10 mouse cellular contexts compared by ENCODE assay signal in the genomic region with DNA sequence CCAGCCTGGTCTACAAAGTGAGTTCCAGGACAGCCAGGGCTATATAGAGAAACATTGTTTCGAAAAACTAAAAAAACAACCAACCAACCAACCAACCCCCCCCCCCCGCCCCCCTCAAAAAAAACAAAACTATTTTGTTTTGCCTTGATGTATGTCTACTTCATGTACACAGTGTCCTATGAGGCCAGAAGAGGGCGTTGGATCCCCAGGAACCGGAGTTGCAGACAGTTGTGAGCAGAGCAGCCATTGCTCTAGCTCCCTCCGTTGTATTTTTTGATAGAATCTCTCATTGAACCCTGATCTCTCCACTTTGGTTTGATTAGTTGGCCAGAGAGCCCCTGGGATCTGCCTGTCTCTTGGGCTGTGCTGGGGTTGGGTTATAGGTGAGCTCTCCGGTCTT. TPM values are rescaled to one million over a fixed set of nuclear protein-coding genes. Genes with fewer than 3 reads are reported as not detected.
A peak's percentile ranks its signal among the peaks of the same experiment; 100 is the strongest.
DNase-seq lines count a peak whose midpoint lies in the region; ATAC-seq and TF ChIP-seq lines count a peak whose summit lies in the region.
"Had no signal": no experiment of that assay in that cellular context is flagged by ENCODE, and none has a peak within 500 bp of the region (broad histone marks: within the 10 kb centered on the region; RNA-seq: fewer than 3 reads in every experiment).

No protein-coding gene starts in this region.

- peak overlapping the region; percentile 21 for H3K27ac ChIP-seq in gastrocnemius, adult 2 months
- H3K27ac ChIP-seq in liver, embryonic 14.5 days: no peak overlapping the region
- no peak overlapping the region for H3K27ac ChIP-seq in liver, embryonic 11.5 days (ENCODE audit: low read depth, low read length)
- no peak overlapping the region for H3K27ac ChIP-seq in cortical plate, adult 2 months (ENCODE audit: insufficient read depth, low read length)

- 68% methylated on average over 6 of the region's 6 CpGs for WGBS in liver, embryonic 14.5 days (ENCODE audit: insufficient replicate concordance)
- 84% methylated on average over 6 of the region's 6 CpGs for WGBS in liver, embryonic 11.5 days

- no peak for TF ChIP-seq POLR2A in cortical plate, adult 2 months (IDR thresholded peaks at IDR 0.05; ENCODE audit: extremely low read depth, insufficient read depth, low read length)

- no peak for DNase-seq in gastrocnemius, adult 2 months
- no peak for DNase-seq in gastrocnemius, postnatal 25 days
- DNase-seq in liver, embryonic 14.5 days (ENCODE audit: low read depth in 3 of 3, low spot score in 3 of 3): no peak
- no peak for DNase-seq in liver, embryonic 11.5 days (ENCODE audit: low spot score)
- no peak for DNase-seq in urinary bladder, adult 2 months (ENCODE audit: low spot score)

- H3K4me3 ChIP-seq in gastrocnemius, adult 2 months: no peak overlapping the region
- H3K4me3 ChIP-seq in liver, embryonic 14.5 days (ENCODE audit: insufficient read depth in 1 of 2, low read depth in 2 of 2, low read length in 2 of 2): no peak overlapping the region
- no peak overlapping the region for H3K4me3 ChIP-seq in liver, embryonic 11.5 days (ENCODE audit: low read depth, low read length)
- no peak overlapping the region for H3K4me3 ChIP-seq in E14TG2a.4 (replicated peaks; ENCODE audit: low read length)
- H3K4me3 ChIP-seq in cortical plate, adult 2 months (ENCODE audit: insufficient read depth, low read length): no peak overlapping the region
- H3K4me3 ChIP-seq: limb, embryonic 15.5 days; megakaryocyte, embryonic 14.5 days; myocyte had no signal

- no peaks in the 10 kb centered on the region for H3K36me3 ChIP-seq in liver, embryonic 14.5 days (replicated peaks; ENCODE audit: control insufficient read depth, insufficient read depth, low read depth)
- H3K36me3 ChIP-seq in liver, embryonic 11.5 days (ENCODE audit: control insufficient read depth, insufficient read depth, low read length): peaks cover 6% of the 10 kb centered on the region; the same call in 1 of the 2 replicates
- H3K36me3 ChIP-seq in E14TG2a.4 (ENCODE audit: insufficient read depth, low read length): peaks cover 59% of the 10 kb centered on the region

- no peak overlapping the region for H3K9ac ChIP-seq in liver, embryonic 14.5 days (replicated peaks)
- H3K9ac ChIP-seq in liver, embryonic 11.5 days (ENCODE audit: low read depth, low read length): no peak overlapping the region
- H3K9ac ChIP-seq: limb, embryonic 15.5 days had no signal

- no peaks in the 10 kb centered on the region for H3K9me3 ChIP-seq in liver, embryonic 14.5 days (ENCODE audit: control insufficient read depth, low read length)
- H3K9me3 ChIP-seq in liver, embryonic 11.5 days (ENCODE audit: control insufficient read depth, low read length): no peaks in the 10 kb centered on the region
- H3K9me3 ChIP-seq in E14TG2a.4 (ENCODE audit: low read length): no peaks in the 10 kb centered on the region
- H3K9me3 ChIP-seq: limb, embryonic 15.5 days; megakaryocyte, embryonic 14.5 days had no signal

- H3K27me3 ChIP-seq in liver, embryonic 14.5 days (ENCODE audit: control insufficient read depth, insufficient read depth, low read length): no peaks in the 10 kb centered on the region
- H3K27me3 ChIP-seq in liver, embryonic 11.5 days (replicated peaks; ENCODE audit: control insufficient read depth, insufficient read depth, low read length): no peaks in the 10 kb centered on the region
- H3K27me3 ChIP-seq in E14TG2a.4 (ENCODE audit: insufficient read depth, low read length): no peaks in the 10 kb centered on the region
- H3K27me3 ChIP-seq: limb, embryonic 15.5 days; megakaryocyte, embryonic 14.5 days had no signal

- TF ChIP-seq EP300 in liver, embryonic 14.5 days (IDR thresholded peaks at IDR 0.05; ENCODE audit: low read depth): no peak

- ATAC-seq in liver, embryonic 14.5 days (ENCODE audit: insufficient read depth): no peak
- no peak for ATAC-seq in liver, embryonic 11.5 days (replicated peaks; ENCODE audit: low FRiP score)

- no peak overlapping the region for H3K4me2 ChIP-seq in liver, embryonic 14.5 days (ENCODE audit: low read depth)
- H3K4me2 ChIP-seq in liver, embryonic 11.5 days: no peak overlapping the region
- H3K4me2 ChIP-seq: limb, embryonic 15.5 days had no signal

- intact Hi-C loops in gastrocnemius, adult 2 months (cut with DNase I): loop anchor here (5.0 kb wide), 1 partner anchor 38 kb away; no protein-coding TSS in a partner anchor

- peak; percentile 20; the same call in 1 of the 2 replicates for TF ChIP-seq CTCF in gastrocnemius, adult 2 months (IDR thresholded peaks at IDR 0.05)
- TF ChIP-seq CTCF in liver, embryonic 14.5 days (IDR thresholded peaks at IDR 0.05; ENCODE audit: low read depth): peak; percentile 29; the same call in 1 of the 2 replicates
- peak; percentile 24; the same call in 1 of the 2 replicates for TF ChIP-seq CTCF in E14TG2a.4 (conservative IDR thresholded peaks at IDR 0.05; ENCODE audit: low read length)
- 0 out of 2 replicates have a peak, but pooled peaks have one; percentile 20 for TF ChIP-seq CTCF in cortical plate, adult 2 months (IDR thresholded peaks at IDR 0.05; ENCODE audit: extremely low read depth, insufficient read depth, low read length)

- H3K4me1 ChIP-seq in liver, embryonic 14.5 days (replicated peaks; ENCODE audit: control insufficient read depth in 2 of 2, insufficient read depth in 2 of 2, low read length in 1 of 2): peaks cover 0 to 5% of the 10 kb centered on the region in 2 experiments; a peak in 2 of 4 replicates
- H3K4me1 ChIP-seq in liver, embryonic 11.5 days (replicated peaks; ENCODE audit: control insufficient read depth, insufficient read depth, low read length): no peaks in the 10 kb centered on the region
- H3K4me1 ChIP-seq in E14TG2a.4 (replicated peaks; ENCODE audit: low read depth, low read length): peaks cover 72% of the 10 kb centered on the region
- H3K4me1 ChIP-seq in cortical plate, adult 2 months (ENCODE audit: control insufficient read depth, insufficient read depth, low read length): peaks cover 7% of the 10 kb centered on the region

RNA-seq across cellular contexts. Expression of a gene that starts 7.7 kb away (rescaled TPM):
- total RNA-seq in gastrocnemius, adult 2 months (2021): 10 to 100 TPM; 30.8 to 31.4 TPM
- 10 to 100 TPM; 20.1 to 20.8 TPM for total RNA-seq in gastrocnemius, postnatal 25 days (2021)
- 2.6 and 2.9 TPM in 2 replicates for polyA plus RNA-seq in liver, embryonic 14.5 days (2012; rRNA removed)
- polyA plus RNA-seq in liver, embryonic 14.5 days (2014; fragmentation: Nextera tagmentation; extraction: Ambion mirVana): 10.1 and 12.7 TPM in 2 replicates
- 33.8 and 42.9 TPM in 2 replicates for polyA plus RNA-seq in liver, embryonic 11.5 days (2014; fragmentation: Nextera tagmentation; extraction: Ambion mirVana)
- polyA plus RNA-seq in cortical plate, adult 2 months (2012; rRNA removed): 29.2 and 30.5 TPM in 2 replicates
- 13.2 and 15.4 TPM in 2 replicates for polyA plus RNA-seq in urinary bladder, adult 2 months (2012; rRNA removed)

RNA-seq across cellular contexts. Expression of a gene that starts 23.9 kb away (rescaled TPM):
- total RNA-seq in gastrocnemius, adult 2 months (2021): 100 to 1,000 TPM; 119 TPM
- total RNA-seq in gastrocnemius, postnatal 25 days (2021): 10 to 100 TPM; 95.5 to 96.8 TPM
- polyA plus RNA-seq in liver, embryonic 14.5 days (2012; rRNA removed): 46.5 and 69.5 TPM in 2 replicates
- 207 and 223 TPM in 2 replicates for polyA plus RNA-seq in liver, embryonic 14.5 days (2014; fragmentation: Nextera tagmentation; extraction: Ambion mirVana)
- 485 and 514 TPM in 2 replicates for polyA plus RNA-seq in liver, embryonic 11.5 days (2014; fragmentation: Nextera tagmentation; extraction: Ambion mirVana)
- 131 and 146 TPM in 2 replicates for polyA plus RNA-seq in cortical plate, adult 2 months (2012; rRNA removed)
- polyA plus RNA-seq in urinary bladder, adult 2 months (2012; rRNA removed): 131 and 161 TPM in 2 replicates

RNA-seq across cellular contexts. Expression of a gene that starts 59.9 kb away (rescaled TPM):
- total RNA-seq in gastrocnemius, adult 2 months (2021): 10 to 100 TPM; 75.3 to 83.5 TPM
- total RNA-seq in gastrocnemius, postnatal 25 days (2021): 10 to 100 TPM; 74.2 to 80.6 TPM
- polyA plus RNA-seq in liver, embryonic 14.5 days (2012; rRNA removed): 37.3 and 40.9 TPM in 2 replicates
- 55.3 and 62.5 TPM in 2 replicates for polyA plus RNA-seq in liver, embryonic 14.5 days (2014; fragmentation: Nextera tagmentation; extraction: Ambion mirVana)
- 87.5 and 91.4 TPM in 2 replicates for polyA plus RNA-seq in liver, embryonic 11.5 days (2014; fragmentation: Nextera tagmentation; extraction: Ambion mirVana)
- 54.9 and 55.9 TPM in 2 replicates for polyA plus RNA-seq in cortical plate, adult 2 months (2012; rRNA removed)
- 38.6 and 49.2 TPM in 2 replicates for polyA plus RNA-seq in urinary bladder, adult 2 months (2012; rRNA removed)
